Mouse (Mus musculus): Measurements from ENCODE around the gene Ptprcap.
A peak's percentile ranks its signal among the peaks of the same experiment; 100 is the strongest.
"Not testable (repeated sequence)": the region's sequence is repeated elsewhere in the genome, so short reads cannot be mapped to it uniquely, and the experiment has no call there.

Gene Ptprcap

GRCm38 (mm10) chr19:4153232-4153654 is at the start of gene Ptprcap:
Gene Ptprcap (plus strand): TSS chr19:4153604.
- DNase-seq (ENCODE audit: low read depth, low spot score) = no peak

DNA sequence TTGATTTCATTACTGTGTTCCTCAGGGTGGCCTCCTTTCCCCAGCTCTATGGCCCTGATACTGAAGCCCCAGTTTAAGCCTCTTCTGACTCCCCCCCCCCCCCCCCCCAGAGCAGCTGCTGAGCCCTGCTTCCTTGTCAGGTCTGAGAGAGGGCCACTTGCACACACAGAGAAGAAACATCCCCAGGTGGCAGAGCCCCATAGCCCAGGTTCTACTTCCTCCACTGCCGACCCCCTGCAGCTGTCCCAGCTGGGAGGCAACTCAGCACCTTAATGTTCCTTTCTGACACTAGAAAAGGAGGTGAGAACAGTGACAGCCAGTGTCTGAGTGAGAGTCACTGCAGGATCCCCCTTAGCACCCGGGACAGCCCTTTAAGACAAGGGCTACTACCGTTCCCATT is 49.6 kb upstream of the Ptprcap start:
- no peak for DNase-seq (ENCODE audit: low read depth, low spot score)

GRCm38 (mm10) chr19:4104675-4105194 is 48.7 kb upstream of the Ptprcap start:
- no peak for DNase-seq (ENCODE audit: low read depth, low spot score)

DNA sequence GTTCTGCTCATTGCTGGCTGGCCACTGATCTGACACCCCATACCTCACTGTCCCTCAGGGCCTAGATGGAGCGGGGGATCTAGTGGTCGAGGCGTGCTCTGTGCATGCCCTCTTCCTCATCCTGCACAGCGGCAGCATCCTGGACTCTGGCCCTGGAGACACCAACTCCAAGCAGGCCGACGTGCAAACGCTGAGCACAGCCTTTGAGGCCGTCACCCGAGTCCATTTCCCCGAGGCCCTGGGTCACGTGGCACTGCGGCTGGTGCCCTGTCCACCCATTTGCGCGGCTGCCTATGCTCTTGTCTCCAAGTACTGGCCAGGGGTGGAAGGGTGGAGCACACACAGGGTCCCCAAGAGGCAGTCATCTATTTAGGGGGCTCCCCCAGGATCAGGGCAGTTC is 46.8 kb upstream of the Ptprcap start:
- no peak for DNase-seq (ENCODE audit: low read depth, low spot score)

DNA sequence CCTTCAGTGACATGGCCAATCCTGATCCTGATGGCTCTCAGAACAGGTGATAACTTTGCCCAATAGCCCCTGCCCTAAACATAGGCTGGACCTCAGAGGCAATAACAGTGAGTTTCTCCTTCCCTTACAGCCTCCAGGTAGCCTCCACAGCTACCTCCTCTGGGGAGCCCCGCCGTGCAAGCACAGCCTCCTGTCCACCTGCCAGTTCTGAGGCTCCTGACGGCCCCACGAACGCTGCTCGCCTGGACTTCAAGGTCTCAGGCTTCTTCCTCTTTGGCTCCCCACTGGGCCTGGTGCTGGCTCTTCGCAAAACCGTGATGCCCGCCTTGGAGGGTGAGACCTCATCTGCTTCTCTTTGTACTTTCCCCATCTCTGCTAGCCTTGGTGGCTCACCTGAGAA is 44.9 kb upstream of the Ptprcap start:
- no peak for DNase-seq (ENCODE audit: low read depth, low spot score)

DNA sequence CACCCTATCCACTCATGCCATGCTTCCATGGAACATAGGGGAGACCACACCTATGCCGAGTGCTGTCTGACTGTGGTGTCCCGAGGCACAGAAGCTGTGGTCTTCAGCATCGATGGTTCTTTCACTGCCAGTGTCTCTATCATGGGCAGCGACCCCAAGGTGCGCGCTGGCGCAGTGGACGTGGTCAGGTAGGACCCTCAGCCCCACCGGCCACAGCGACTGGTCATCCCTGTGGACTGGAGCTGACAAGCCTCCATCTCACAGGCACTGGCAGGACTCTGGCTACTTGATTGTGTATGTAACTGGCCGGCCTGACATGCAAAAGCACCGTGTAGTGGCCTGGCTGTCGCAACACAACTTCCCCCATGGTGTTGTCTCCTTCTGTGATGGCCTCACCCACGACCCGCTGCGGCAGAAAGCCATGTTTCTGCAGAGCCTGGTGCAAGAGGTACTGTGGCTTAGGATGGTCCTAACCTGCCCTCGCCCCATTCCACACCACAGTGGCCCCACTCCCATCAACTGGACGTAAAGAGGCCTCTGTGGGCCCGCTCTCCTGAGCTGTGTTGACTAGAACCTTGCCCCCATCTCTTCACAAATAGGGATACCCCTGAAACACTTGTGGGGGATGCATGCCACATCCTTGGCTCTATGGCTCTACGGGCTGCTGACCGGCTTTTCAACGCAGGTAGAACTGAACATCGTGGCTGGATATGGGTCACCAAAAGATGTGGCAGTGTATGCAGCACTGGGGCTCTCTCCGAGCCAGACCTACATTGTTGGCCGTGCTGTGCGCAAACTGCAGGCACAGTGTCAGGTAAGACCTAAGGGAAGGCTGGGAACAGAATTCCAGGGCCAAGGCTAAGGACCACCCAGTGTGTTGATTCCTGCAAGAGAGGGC is 41.1 kb upstream of the Ptprcap start:
- no peak for DNase-seq (ENCODE audit: low read depth, low spot score)

DNA sequence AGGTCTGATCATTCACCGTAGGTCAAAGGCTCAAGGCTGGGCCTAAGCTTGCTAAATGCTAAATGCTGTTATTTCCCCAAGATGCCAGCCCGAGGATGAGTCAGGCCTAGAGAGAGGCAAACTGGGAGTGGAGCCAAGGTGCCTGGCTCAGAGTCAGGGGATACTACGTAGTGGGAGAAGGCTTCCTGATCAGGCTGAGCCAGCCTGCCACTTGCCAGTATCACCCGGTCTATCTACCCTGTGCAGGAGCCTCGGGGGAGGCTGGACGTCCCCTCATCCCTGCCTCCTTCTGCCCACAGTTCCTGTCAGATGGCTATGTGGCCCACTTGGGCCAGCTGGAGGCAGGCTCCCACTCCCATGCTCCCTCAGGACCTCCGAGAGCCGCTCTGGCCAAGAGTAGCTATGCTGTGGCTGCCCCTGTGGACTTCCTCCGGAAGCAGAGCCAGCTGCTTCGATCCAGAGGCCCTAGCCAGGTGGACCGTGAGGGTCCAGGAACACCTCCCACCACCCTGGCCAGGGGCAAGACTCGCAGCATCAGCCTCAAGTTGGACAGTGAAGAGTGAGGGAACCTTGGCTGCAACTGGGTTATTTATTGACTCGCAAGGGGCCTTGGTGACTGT is 40.1 kb upstream of the Ptprcap start:
- no peak for DNase-seq (ENCODE audit: low read depth, low spot score)

DNA sequence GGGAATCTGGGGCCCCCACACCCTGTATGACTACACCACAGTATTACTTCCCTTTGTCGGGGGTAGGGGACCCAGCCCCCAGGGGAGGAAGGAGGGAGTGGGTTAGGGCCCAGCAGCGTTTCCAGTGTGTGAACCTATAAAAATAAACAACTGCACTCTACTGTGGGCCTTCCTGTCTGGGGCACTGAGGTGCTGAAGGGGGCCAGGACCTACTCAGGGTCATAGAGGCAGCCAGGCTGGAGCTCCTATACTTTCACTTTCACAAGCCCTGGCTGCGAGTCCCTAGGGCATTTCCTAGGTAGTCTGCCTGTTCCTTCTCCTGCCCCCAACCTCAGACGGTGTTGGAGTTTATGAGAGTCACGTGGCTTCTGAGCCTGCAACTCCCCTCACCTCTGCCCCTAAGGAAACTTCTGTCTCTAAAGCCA is 39.6 kb upstream of the Ptprcap start:
- DNase-seq (ENCODE audit: low read depth, low spot score) = no peak

DNA sequence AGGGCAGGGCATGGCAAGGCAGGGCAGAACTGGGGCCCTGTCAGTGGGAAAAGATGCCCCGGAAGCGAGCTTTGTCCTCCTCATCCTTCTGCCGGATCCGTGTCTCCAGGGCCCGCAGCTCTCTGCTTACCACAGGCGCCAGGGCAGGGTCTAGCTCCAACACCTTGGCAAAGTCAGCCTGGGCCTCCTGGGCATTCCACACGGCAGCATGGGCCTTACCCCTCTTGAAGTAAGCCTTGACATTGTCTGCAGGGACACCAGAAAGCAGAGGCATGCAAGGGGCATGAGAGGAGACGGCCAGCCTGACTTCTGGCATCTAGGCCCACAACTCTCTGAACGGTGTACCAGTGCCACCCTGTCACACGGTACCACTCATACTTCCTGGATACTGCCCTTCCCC is 38.9 kb upstream of the Ptprcap start:
- no peak for DNase-seq (ENCODE audit: low read depth, low spot score)

DNA sequence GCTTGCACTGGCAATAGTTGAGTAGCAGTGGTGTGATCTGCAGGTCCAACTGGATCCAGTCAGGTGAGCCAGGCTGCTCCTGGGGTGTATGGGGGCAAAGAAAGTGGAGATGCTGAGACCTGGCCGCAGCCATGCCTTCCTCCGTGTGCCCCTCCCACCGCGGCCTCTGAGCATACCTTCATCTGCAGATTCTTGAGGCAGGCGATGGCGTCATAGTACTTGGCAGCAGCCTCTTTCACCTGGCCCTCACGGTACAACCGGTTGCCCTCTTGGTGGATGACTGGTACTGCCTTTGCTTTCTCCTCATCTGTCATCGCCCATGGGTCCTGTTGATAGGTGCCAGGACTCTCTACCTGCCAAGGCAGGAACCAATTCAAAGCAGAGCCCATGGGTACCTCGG is 38.3 kb upstream of the Ptprcap start:
- DNase-seq (ENCODE audit: low read depth, low spot score) = no peak

- no peak for DNase-seq (ENCODE audit: low read depth, low spot score)
Observed at GRCm38 (mm10) chr19:4115816-4116215, 37.6 kb upstream of the Ptprcap start.

- no peak for DNase-seq (ENCODE audit: low read depth, low spot score)
Observed at GRCm38 (mm10) chr19:4117006-4117405, 36.4 kb upstream of the Ptprcap start.

- no peak for DNase-seq (ENCODE audit: low read depth, low spot score)
Observed at GRCm38 (mm10) chr19:4118350-4118749, 35.1 kb upstream of the Ptprcap start.

- no peak for DNase-seq (ENCODE audit: low read depth, low spot score)
Observed at GRCm38 (mm10) chr19:4119716-4120487, 33.5 kb upstream of the Ptprcap start.

DNA sequence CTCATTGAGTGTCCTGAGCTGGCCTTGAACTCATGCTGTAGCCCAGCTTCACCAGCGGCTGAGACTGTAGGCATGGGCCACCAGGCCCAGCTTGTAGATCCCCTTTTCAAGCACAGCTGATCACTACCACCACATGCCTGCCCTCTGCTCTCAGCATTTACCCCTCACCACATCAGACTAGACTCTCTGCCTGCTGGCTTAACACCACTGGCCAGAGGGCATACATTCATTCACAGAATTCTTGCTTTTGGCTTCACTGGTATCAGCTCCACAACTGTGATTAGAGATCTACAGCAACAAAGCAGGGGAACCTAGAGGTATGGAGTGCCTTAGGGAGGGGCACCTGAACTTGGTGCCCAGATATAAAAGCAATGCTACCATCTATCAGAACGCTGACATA is 32.9 kb upstream of the Ptprcap start:
- no peak for DNase-seq (ENCODE audit: low read depth, low spot score)

- DNase-seq (ENCODE audit: low read depth, low spot score) = peak; percentile 99
Observed at GRCm38 (mm10) chr19:4121097-4121805, 32.2 kb upstream of the Ptprcap start.

DNA sequence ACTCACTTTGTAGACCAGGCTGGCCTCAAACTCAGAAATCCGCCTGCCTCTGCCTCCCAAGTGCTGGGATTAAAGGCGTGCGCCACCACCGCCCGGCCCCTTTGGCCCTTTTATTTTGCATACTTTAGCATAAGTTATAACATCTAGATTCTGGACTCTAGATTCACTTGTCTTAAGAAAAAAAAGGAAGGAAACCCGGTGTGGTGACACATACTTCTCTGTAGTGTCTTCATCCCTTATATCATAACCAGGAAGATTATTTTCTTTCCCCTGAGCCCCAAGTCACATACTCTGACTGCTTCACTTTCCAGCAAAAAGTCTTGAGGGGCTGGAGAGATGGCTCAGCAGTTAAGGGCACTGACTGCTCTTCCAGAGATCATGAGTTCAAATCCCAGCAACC is 31.5 kb upstream of the Ptprcap start:
- not testable (repeated sequence) for DNase-seq (ENCODE audit: low read depth, low spot score)

- DNase-seq (ENCODE audit: low read depth, low spot score) = no peak
Observed at GRCm38 (mm10) chr19:4122411-4123370, 30.7 kb upstream of the Ptprcap start.

- DNase-seq (ENCODE audit: low read depth, low spot score) = no peak
Observed at GRCm38 (mm10) chr19:4124432-4124831, 29.0 kb upstream of the Ptprcap start.

DNA sequence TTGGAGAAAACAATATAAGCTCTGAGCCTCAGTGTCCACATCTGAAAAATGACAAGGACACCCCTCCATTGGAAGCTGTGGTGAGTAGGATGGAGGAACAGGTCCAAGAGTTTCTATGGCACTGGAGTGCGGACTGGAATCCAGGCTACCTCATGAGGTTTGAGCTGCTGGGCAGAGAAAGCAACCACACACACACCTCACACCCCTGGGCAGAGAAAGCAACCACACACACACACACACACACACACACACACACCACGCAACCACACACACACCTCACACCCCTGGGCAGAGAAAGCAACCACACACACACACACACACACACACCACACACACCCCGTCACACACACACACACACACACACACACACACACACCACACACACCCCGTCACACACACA is 28.1 kb upstream of the Ptprcap start:
- DNase-seq (ENCODE audit: low read depth, low spot score) = not testable (repeated sequence)

Data from R1 (cell line).